Mouse (Mus musculus): ENCODE measurements at regions not wholly inside any gene's neighbourhood (a gene's known extent, or its start where the extent isn't known, plus 50 kb on each side); places are given as distances from the start of the nearest gene placed in this dataset.

DNA sequence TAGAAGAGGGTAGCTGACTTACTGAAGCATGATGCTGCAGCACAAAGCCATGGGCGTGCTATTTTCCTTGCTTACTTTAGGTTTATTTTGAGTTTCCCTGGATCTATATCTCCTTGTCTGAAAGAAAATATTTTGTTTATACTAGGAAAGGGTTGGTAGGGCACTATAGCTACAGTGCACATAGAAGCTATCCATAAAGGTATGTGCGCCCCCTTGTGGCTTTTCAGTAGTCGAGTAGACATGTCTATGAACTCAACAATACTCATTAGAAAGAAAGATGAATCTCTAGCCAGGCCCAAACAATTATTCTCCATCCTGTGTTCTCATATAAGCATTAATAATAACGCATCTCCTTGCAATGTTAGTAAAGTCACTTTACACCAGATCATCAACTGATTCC, 114.3 kb downstream of the Rab38 start:
- peak; percentile 70 to 82 for DNase-seq (ENCODE audit: low spot score in 2 of 2)
- intact Hi-C loops (cut with DNase I): loop anchor here (2.0 to 10.0 kb wide), 4 partner anchors 446 to 1430 kb away; no protein-coding TSS in a partner anchor

DNA sequence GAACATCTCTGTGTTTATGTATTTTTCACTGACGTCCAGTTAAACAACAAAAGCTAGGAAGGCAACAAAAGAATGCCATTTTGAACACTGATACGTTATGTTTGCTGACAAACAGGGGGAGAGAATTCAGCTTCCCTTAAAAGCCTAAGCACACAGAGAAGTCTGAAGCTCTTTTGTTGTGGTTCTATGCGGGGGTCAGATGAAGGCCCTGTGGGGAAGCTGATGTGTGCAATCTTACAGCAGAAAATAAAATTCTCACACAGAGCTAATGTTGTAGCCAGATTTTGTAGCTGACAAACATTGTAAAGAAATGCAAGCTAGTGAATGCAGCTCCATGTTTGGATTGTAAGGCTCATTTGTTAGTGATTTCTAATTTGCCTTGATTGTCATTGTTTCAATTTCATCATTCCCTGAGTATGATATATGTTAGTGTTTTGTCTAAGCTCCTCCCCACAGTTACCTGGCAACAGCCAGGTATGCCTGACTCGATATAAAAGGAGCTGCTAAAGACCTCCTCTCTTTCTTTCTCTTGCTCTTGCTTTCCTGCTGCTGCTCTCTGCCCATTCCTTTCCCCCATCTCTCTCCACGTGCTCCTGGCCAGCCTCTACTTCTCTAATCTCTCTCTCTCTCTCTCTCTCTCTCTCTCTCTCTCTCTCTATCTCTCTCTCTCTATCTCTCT, 115.0 kb downstream of the Rab38 start:
- intact Hi-C loops (cut with DNase I): loop anchor here (2.0 to 10.0 kb wide), 4 partner anchors 446 to 1430 kb away; no protein-coding TSS in a partner anchor
- no peak for DNase-seq (ENCODE audit: low spot score in 2 of 2)

DNA sequence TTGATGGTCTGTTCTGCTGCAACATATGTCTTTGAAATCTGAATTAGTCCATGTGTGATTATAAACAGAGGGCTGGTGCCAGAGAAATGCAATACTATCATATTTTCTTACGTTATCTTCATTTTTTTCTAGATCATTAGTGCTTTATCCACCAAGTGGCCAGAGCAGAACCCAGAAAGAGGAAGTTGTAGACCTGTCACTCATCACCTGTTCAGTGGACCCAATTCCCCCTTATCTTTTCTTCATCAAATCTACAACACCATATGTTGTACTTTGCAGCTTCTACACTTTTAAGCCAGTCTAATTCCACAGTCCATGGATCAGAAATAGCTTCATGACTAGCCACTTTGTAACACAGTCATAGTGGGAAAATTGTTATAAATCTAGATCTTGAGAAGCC, 145.0 kb downstream of the Rab38 start:
- intact Hi-C loops (cut with DNase I): no loop called here

DNA sequence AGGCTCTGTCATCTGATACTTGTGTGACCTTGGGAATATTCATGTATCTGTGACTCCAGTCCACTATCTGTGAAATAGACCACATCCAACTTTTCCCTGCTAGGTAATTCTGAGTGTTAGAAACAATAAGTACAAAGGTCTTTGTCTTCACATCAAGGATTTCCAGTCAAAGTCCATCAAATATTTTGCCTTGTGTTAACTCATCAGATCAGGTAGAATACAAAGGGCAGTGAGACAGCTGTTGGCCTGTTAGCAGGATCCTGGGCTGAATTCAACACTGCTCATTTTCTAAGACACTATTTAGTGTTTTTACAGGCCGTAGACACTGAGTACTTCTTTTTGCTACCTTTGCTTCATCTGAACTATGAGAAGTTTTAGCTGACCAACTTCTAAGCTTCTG, 170.7 kb downstream of the Rab38 start:
- intact Hi-C loops (cut with DNase I): no loop called here
- DNase-seq (ENCODE audit: low spot score in 2 of 2): no peak

More for the DNA sequence above, 145.0 kb downstream of the Rab38 start:
- DNase-seq (ENCODE audit: low spot score in 2 of 2): no peak
